Mouse (Mus musculus) embryonic facial prominence, embryonic 10.5 days (tissue): ENCODE measurements at regions not wholly inside any gene's neighbourhood (a gene's known extent, or its start where the extent isn't known, plus 50 kb on each side); places are given as distances from the start of the nearest gene placed in this dataset.

ENCODE experiments used
- DNase-seq: peaks from one replicate; pipeline ENCODE4 v3.0.0-alpha.2; 2017; ENCODE audit warnings: low spot score
- H3K27ac ChIP-seq: fragments of 300-500 bp; sonication (generic); replicated peaks from 2 replicates; pipeline ENCODE4 v1.5.1; 2016; ENCODE audit warnings: mild to moderate bottlenecking
- H3K27me3 ChIP-seq: fragments of 300-500 bp; sonication (generic); replicated peaks from 2 replicates; pipeline ENCODE4 v1.6.1; 2016; ENCODE audit warnings: low read depth, mild to moderate bottlenecking; ENCODE audit not compliant: poor library complexity, severe bottlenecking
- H3K36me3 ChIP-seq: fragments of 300-500 bp; sonication (generic); replicated peaks from 2 replicates; pipeline ENCODE4 v1.6.1; 2016; ENCODE audit warnings: mild to moderate bottlenecking, moderate library complexity
- H3K4me1 ChIP-seq: fragments of 300-500 bp; sonication (generic); 2 replicates; pipeline ENCODE4 v1.6.1; 2016
- H3K4me3 ChIP-seq: fragments of 300-500 bp; sonication (generic); 2 replicates; pipeline ENCODE4 v1.5.1; 2016; ENCODE audit warnings: mild to moderate bottlenecking, moderate library complexity
- H3K9me3 ChIP-seq: fragments of 300-500 bp; sonication (generic); 2 replicates; pipeline ENCODE4 v1.6.1; 2016; ENCODE audit warnings: mild to moderate bottlenecking
- WGBS: fragments of 180-500 bp; shearing (Covaris S2); methylation state at CpG from one replicate; pipeline ENCODE4 v1.1.7; 2016; 5-methylcytosine and 5-hydroxymethylcytosine counted together

DNA sequence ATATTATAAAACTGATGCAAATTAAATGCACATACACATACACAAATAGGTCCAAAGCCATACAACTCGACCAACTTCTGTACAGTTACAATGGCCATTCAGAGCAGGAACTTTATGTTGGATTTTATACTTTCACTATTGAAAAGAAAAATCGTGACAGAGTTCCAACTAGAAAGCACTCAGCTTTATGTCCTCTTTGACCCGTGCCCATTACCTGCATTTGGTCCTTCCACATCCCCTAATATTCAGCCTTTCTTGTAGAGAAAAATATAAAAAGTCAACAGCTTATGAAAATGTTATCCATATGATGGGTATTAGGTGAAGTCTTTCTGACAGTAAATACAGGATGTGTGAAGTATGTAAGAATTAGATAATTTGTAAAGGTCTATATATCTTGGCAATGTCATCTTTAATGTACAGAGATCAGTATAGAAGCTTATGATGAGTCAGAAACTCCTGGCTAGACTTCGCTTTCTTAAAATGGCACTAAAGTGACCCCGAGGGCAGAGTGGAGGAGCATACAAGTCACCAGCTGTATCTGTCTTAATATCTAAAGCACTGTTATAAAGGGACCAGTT is 252.2 kb upstream of the Prdm1 start:
- 86% methylated on average over 5 of the region's 5 CpGs for WGBS

DNA sequence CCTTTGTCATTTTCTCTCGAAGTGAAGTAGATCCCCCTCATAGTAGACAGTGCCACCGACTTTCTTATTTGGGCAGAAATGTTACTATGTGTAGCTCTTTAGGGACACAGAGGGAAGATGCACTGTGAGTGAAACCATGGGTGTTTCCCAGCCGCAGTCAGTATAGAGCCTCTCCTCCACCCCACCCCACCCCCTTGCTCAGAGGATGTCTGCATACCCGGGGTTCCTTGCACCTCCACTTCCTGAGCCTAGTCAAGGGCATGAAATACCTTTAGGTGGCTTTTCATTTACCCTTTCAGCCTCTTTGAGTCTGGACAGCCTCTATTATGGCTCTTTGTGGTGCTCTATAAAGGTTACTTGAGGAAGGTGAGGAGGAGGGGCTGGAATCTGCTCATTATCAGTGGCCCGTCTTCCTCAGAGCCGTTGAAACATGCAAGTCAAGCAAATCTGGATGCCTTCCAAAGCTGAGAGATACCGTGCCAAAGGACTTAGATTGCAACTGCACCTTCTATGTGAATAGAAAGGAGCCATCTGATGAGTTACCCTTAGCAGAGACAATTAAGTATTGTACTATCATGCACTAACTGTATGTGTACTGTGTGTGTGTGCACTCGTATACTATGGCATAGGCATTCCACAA is 251.4 kb upstream of the Prdm1 start:
- no peak overlapping the region for H3K4me3 ChIP-seq
- 77% methylated on average over 8 of the region's 8 CpGs for WGBS
- peaks cover 3% of the 10 kb centered on the region; the same call in 1 of the 2 replicates for H3K4me1 ChIP-seq
- H3K9me3 ChIP-seq: no peaks in the 10 kb centered on the region
- no peaks in the 10 kb centered on the region for H3K36me3 ChIP-seq
- DNase-seq: no peak
- no peaks in the 10 kb centered on the region for H3K27me3 ChIP-seq
- no peak overlapping the region for H3K27ac ChIP-seq

More for the DNA sequence above, 252.2 kb upstream of the Prdm1 start:
- no peaks in the 10 kb centered on the region for H3K36me3 ChIP-seq
- no peak for DNase-seq
- H3K27ac ChIP-seq: no peak overlapping the region
- H3K9me3 ChIP-seq: no peaks in the 10 kb centered on the region
- H3K4me1 ChIP-seq: peaks cover 3% of the 10 kb centered on the region; the same call in 1 of the 2 replicates
- H3K27me3 ChIP-seq: no peaks in the 10 kb centered on the region
- H3K4me3 ChIP-seq: no peak overlapping the region

DNA sequence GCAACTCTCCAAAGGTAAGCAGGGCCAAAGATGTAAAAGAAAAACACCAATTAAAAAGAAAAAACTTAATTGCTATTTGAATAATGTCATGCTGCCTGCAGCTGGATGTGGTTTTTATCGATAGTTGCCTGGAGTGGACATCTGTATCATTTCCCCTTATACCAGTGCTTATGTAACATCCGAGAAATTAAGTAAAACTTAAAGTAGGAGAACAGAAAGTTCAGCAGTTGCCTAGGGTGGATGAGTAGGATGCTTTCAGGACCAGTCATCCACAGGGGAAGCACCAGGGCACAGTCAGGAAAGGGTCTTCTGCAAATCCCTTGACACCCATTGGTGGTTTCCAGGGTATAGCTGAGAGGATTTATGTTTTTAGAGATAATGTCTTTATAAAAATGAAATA is 248.9 kb upstream of the Prdm1 start:
- Histone ChIP-seq H3K36me3 (no peaks in the 10 kb centered on the region), H3K27ac (no peak overlapping the region; the same call in 1 of the 2 replicates), H3K4me1 (peaks cover 3% of the 10 kb centered on the region; the same call in 1 of the 2 replicates), H3K27me3 (no peaks in the 10 kb centered on the region), H3K4me3 (no peak overlapping the region), H3K9me3 (no peaks in the 10 kb centered on the region)
- 88% methylated on average over 2 of the region's 2 CpGs for WGBS
- no peak for DNase-seq

DNA sequence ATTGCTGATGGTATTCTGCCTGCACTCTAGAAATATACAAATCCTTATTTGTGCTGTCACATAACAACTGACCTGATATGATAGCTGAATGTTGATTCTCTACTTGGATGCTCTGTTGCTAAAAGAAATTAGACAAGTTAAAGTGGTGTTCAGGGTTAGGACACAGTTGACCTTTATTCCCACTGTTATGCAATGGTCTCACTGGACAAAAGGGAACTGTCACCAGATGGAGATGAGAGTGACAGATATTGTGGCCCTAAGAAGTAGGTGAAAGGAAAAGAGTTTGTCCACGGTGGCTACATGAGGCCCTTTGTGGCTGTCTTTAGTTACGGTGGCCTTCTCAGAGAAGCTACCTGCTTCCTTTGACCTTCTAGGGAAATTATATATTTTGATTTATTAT is 247.9 kb upstream of the Prdm1 start:
- no peaks in the 10 kb centered on the region for H3K36me3 ChIP-seq
- no peak for DNase-seq
- WGBS: 74% methylated on average over 2 of the region's 2 CpGs

DNA sequence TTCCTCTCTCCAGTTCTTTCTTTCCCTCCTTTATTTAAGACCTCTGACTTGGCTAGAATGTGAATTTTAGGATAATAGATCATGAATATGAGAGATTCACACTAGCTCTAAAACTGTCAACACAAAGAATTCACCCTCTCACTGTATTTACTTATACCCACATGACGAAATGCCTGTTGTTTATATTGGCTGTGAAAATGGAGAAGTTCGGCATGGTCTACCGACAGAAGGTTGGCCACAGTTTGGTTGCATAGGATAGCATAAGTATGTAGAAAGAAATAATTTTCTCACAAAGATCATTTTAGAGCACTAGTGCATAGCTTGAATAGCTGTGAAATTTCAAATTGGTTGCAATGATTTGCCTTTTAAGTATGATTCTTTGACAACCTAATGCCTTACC is 237.2 kb upstream of the Prdm1 start:
- H3K27ac ChIP-seq: no peak overlapping the region
- no peak overlapping the region for H3K4me3 ChIP-seq
- 83% methylated on average over 3 of the region's 3 CpGs for WGBS
- H3K36me3 ChIP-seq: no peaks in the 10 kb centered on the region
- H3K9me3 ChIP-seq: no peaks in the 10 kb centered on the region
- H3K27me3 ChIP-seq: no peaks in the 10 kb centered on the region
- H3K4me1 ChIP-seq: peaks cover 10% of the 10 kb centered on the region
- DNase-seq: no peak

More for the DNA sequence above, 247.9 kb upstream of the Prdm1 start:
- Histone ChIP-seq H3K27me3 (no peaks in the 10 kb centered on the region), H3K9me3 (no peaks in the 10 kb centered on the region), H3K4me1 (peaks cover 3% of the 10 kb centered on the region; the same call in 1 of the 2 replicates), H3K4me3 (no peak overlapping the region), H3K27ac (no peak overlapping the region)

DNA sequence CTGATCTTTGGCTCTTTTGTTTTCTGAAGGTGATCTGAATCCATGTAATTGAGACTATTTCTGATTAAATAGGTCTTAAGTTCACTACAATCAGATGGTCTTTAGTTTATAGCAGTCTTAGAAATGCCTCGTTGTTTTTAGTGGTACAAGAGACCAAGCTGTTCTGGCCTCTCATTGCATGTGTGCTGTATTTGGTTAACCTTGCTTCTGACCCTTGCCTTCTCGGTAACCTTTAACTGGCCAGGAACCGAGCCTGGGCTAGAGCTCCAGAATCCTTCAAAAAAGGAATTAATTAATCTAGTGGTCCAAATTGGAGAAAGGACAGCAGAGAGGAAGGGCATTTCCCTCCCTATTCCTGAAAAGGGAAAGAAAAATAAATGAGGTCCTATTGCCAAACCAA is 234.8 kb upstream of the Prdm1 start:
- 18% methylated on average over 3 of the region's 3 CpGs for WGBS
- Histone ChIP-seq H3K36me3 (no peaks in the 10 kb centered on the region), H3K4me3 (no peak overlapping the region), H3K27me3 (no peaks in the 10 kb centered on the region), H3K9me3 (no peaks in the 10 kb centered on the region), H3K4me1 (peaks cover 10% of the 10 kb centered on the region), H3K27ac (no peak overlapping the region)
- no peak for DNase-seq

DNA sequence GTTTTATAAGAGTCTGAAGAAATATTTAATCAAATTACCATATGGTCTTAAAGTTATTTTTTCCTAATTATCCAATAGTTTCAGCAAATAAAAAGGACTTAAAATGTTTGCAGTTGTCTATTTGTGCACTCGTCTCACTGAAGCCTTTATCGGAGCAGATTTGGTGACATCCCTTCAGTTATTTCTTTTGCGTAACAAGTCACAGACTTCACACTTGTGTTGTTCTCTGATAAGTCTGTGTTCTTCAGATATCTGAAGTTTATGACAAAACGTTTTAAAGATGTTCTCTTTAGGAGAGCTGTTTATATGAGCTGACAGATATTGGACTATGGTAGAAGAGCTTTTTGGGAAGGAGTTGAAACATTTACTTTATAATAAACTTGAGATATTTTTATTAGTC is 233.8 kb upstream of the Prdm1 start:
- Histone ChIP-seq H3K4me1 (peaks cover 11% of the 10 kb centered on the region), H3K36me3 (no peaks in the 10 kb centered on the region), H3K9me3 (no peaks in the 10 kb centered on the region), H3K27me3 (no peaks in the 10 kb centered on the region), H3K27ac (no peak overlapping the region), H3K4me3 (no peak overlapping the region)
- no peak for DNase-seq
- 78% methylated on average over 4 of the region's 4 CpGs for WGBS

DNA sequence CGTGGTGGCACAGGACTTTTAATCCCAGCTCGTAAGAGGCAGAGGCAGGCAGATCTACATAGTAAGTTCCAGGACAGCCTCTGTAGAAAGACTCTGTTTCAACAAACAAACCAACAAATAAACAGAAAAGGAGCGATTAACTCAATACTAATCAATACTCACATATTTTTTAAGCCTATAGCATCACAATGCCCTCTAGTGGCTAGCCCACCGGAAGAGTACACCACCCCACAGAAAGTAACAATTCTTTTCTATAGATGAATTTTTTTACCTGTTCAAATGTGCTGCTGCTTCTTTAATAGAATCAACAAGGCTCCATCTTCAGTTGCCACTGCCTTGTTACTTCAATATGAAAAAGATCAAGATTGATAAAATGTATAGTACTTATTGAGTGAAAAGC is 233.0 kb upstream of the Prdm1 start:
- Histone ChIP-seq H3K4me1 (peaks cover 15% of the 10 kb centered on the region), H3K36me3 (no peaks in the 10 kb centered on the region), H3K27me3 (no peaks in the 10 kb centered on the region; the same call in 1 of the 2 replicates), H3K27ac (no peak overlapping the region), H3K4me3 (no peak overlapping the region), H3K9me3 (no peaks in the 10 kb centered on the region)
- DNase-seq: no peak
- WGBS: 76% methylated on average over 4 of the region's 4 CpGs

DNA sequence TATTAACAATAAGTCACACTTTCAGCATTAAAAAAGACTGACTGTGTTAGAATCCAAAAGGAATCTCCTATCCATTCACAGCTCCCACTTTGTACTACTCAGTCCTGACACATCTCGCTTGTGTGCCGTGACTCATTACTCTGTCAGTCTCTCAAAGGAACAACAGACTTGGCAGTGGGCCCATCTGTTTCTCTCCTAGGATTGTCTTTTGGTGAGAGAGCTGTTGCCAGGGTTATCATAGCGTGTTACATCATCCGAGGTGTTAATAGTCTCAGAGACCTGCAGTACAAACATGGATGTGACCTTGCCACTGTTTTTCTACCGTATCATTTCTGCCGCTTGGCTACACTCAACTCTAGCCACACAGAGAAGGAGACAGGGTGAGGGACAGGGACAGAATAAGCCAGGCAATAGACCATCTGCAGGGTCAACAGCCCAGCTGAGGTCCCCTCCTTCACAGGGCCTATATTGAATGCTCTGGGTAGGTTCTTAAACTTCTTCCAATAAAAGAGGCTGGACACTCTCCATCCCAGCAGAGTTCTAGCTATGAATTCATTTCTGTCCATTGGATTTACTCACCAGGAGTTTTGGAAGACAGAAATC is 227.2 kb upstream of the Prdm1 start:
- Histone ChIP-seq H3K27ac (no peak overlapping the region), H3K36me3 (no peaks in the 10 kb centered on the region), H3K4me3 (no peak overlapping the region), H3K9me3 (no peaks in the 10 kb centered on the region), H3K27me3 (no peaks in the 10 kb centered on the region; the same call in 1 of the 2 replicates), H3K4me1 (peaks cover 23% of the 10 kb centered on the region)
- DNase-seq: no peak
- 83% methylated on average over 6 of the region's 6 CpGs for WGBS

DNA sequence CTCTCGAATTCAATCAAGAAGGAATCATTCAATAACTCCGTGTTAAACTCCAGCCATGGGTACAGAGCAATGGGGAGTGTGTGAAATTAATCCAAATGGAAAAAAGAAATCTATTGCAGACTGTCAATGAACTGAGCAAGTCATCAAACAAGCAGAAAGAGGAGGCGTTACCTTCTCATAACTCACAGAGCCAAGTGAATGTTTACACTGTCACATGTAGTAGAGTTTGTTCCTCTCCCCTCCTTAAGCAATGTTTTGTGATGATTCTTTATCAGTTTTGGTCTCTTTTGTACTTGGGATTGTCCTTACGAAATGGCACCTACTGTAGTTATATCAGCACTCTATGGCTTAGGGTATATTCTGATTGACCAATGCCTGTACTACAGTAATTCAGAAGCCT is 226.6 kb upstream of the Prdm1 start:
- no peak for DNase-seq
- H3K4me1 ChIP-seq: peaks cover 23% of the 10 kb centered on the region
- whole genome bisulfite sequencing: 78% methylated on average over 4 of the region's 4 CpGs
- H3K4me3 ChIP-seq: no peak overlapping the region
- H3K36me3 ChIP-seq: no peaks in the 10 kb centered on the region
- H3K27me3 ChIP-seq: no peaks in the 10 kb centered on the region; the same call in 1 of the 2 replicates
- no peaks in the 10 kb centered on the region for H3K9me3 ChIP-seq
- no peak overlapping the region for H3K27ac ChIP-seq

DNA sequence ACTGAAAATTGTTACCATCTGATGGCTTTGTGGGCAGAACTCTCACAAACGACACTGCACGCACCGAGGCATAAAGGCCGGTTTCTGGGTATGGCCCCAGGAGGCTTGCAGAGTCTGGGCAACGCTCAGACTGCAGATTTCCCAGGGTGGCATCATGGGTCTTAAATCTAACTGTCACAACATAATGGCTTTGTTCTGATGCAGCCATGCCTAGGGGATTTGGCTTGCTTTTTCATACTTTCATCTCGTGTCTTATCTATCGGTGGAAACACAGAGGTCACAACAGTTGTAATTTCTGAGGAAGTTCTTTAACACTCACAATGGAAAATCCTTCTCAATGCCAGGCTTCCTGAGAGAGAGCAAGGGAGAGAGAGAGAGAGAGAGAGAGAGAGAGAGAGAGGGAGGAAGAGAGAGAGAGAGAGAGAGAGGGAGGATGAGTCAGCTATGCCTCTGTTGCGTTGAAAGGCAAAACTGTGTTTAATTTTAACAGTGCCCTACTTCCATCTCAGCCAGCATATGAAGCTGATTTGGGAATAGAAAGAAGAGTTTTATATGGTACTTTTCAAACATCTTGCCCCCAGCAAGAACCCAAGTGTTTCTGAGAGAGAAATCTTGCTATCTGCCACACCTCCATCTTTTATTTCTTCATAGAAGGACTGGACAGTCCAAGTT is 224.6 kb upstream of the Prdm1 start:
- H3K4me3 ChIP-seq: no peak overlapping the region
- H3K9me3 ChIP-seq: no peaks in the 10 kb centered on the region
- 45% methylated on average over 8 of the region's 8 CpGs for WGBS
- H3K27ac ChIP-seq: no peak overlapping the region
- H3K36me3 ChIP-seq: no peaks in the 10 kb centered on the region
- DNase-seq: peak; percentile 16
- no peaks in the 10 kb centered on the region; the same call in 1 of the 2 replicates for H3K27me3 ChIP-seq
- H3K4me1 ChIP-seq: peaks cover 23% of the 10 kb centered on the region

DNA sequence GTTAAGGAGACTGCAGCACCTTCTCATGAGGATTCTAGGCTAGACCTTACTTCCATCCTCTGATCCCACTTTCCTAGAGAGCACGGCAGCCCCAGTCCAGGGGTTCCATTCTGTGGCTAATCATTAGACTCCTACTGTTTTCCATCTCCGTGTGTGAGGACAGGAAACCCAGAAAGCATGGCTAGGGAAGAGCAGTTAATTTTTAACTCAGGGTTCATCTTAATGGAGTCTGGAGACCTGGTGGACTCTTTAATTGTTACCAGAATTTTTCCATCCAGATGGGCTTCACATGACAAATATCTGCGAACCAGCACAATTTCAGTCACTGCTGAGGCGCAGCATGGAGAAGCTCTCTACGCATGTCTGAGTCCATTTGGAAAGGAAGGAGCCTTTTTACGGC is 222.8 kb upstream of the Prdm1 start:
- Histone ChIP-seq H3K36me3 (no peaks in the 10 kb centered on the region), H3K4me3 (no peak overlapping the region), H3K27ac (no peak overlapping the region), H3K27me3 (no peaks in the 10 kb centered on the region), H3K4me1 (peaks cover 18% of the 10 kb centered on the region; the same call in 1 of the 2 replicates), H3K9me3 (no peaks in the 10 kb centered on the region)
- DNase-seq: no peak
- WGBS: 69% methylated on average over 6 of the region's 6 CpGs
